Mouse (Mus musculus): Measurements from ENCODE around the gene Map3k5.

GRCm38 (mm10) chr10:20070576-20071109, 136.4 kb downstream of the Map3k5 start:
- no peak for TF ChIP-seq CTCF (conservative IDR thresholded peaks at IDR 0.05; ENCODE audit: insufficient read depth, insufficient read length, low read depth, low read length)
- TF ChIP-seq POLR2A (IDR thresholded peaks at IDR 0.05; ENCODE audit: low read depth, low read length), result no peak
